Mouse (Mus musculus) intestine, embryonic 15.5 days (tissue): ENCODE results near the gene Nipal1. TPM values are rescaled to one million over a fixed set of nuclear protein-coding genes. Genes with fewer than 3 reads are reported as not detected.

Experiments
- ATAC-seq: fragments of 200-750 bp; cut with Nextera tagmentation; 2 replicates; pipeline ENCODE4 v1.8.0; 2017; ENCODE audit warnings: moderate TSS enrichment, moderate library complexity
- H3K27ac ChIP-seq: fragments of 300-500 bp; sonication (generic); 2 replicates; pipeline ENCODE4 v1.5.1; 2015; ENCODE audit warnings: mild to moderate bottlenecking, inconsistent platforms
- H3K27me3 ChIP-seq: fragments of 300-500 bp; sonication (generic); replicated peaks from 2 replicates; pipeline ENCODE4 v1.6.1; 2015; ENCODE audit warnings: inconsistent platforms
- H3K36me3 ChIP-seq: fragments of 300-500 bp; sonication (generic); 2 replicates; pipeline ENCODE4 v1.6.1; 2015; ENCODE audit warnings: inconsistent platforms
- H3K4me1 ChIP-seq: fragments of 300-500 bp; sonication (generic); replicated peaks from 2 replicates; pipeline ENCODE4 v1.6.1; 2015; ENCODE audit warnings: inconsistent platforms
- H3K4me2 ChIP-seq: fragments of 300-500 bp; sonication (generic); replicated peaks from 2 replicates; pipeline ENCODE4 v1.6.1; 2015; ENCODE audit warnings: mild to moderate bottlenecking, inconsistent platforms
- H3K4me3 ChIP-seq: fragments of 300-500 bp; sonication (generic); replicated peaks from 2 replicates; pipeline ENCODE4 v1.5.1; 2015; ENCODE audit warnings: inconsistent platforms
- H3K9ac ChIP-seq: fragments of 300-500 bp; sonication (generic); 2 replicates; pipeline ENCODE4 v1.6.1; 2015; ENCODE audit warnings: inconsistent platforms
- H3K9me3 ChIP-seq: fragments of 300-500 bp; sonication (generic); 2 replicates; pipeline ENCODE4 v1.6.1; 2016; ENCODE audit warnings: inconsistent platforms
- WGBS: fragments of 180-500 bp; shearing (Covaris S2); methylation state at CpG from one replicate; pipeline ENCODE4 v1.1.7; 2015; 5-methylcytosine and 5-hydroxymethylcytosine counted together
- polyA plus RNA-seq: library from polyadenylated mRNA; unstranded; fragments of >200 nt; fragmentation: Nextera tagmentation; extraction: Ambion mirVana; gene quantifications from 2 replicates; pipeline ENCODE4 v1.2.1, GENCODE M21; 2015

The Nipal1 gene
- polyA plus RNA-seq, 1 experiment from 2014 or later = 30.5 TPM

DNA sequence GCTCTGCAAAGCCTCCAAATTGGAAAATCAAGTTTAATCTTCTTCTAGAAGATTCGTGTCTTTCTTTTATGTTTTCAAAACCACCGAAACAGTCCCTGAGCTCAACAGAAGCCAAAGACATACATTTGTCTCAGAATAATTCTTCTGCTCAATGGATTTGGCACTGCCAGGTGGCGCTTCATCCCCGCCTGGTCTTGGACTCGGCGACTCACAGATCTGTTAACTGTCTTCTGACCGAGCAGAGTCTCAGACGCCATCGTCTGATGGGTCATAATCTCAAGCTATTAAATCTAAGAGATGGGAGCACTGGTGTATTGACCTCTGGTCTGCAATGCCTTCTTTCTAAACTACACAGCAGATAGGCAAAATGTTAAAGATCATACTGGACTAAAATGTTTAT is 20.8 kb downstream of the Nipal1 start:
- Histone ChIP-seq H3K27ac (no peak overlapping the region), H3K9me3 (no peaks in the 10 kb centered on the region), H3K4me3 (no peak overlapping the region), H3K4me2 (no peak overlapping the region), H3K27me3 (no peaks in the 10 kb centered on the region), H3K9ac (no peak overlapping the region), H3K36me3 (0 out of 2 replicates have a peak, but pooled peaks cover 3% of the 10 kb centered on the region), H3K4me1 (no peaks in the 10 kb centered on the region)
- WGBS = 72% methylated on average over 9 of the region's 9 CpGs
- ATAC-seq = no peak

DNA sequence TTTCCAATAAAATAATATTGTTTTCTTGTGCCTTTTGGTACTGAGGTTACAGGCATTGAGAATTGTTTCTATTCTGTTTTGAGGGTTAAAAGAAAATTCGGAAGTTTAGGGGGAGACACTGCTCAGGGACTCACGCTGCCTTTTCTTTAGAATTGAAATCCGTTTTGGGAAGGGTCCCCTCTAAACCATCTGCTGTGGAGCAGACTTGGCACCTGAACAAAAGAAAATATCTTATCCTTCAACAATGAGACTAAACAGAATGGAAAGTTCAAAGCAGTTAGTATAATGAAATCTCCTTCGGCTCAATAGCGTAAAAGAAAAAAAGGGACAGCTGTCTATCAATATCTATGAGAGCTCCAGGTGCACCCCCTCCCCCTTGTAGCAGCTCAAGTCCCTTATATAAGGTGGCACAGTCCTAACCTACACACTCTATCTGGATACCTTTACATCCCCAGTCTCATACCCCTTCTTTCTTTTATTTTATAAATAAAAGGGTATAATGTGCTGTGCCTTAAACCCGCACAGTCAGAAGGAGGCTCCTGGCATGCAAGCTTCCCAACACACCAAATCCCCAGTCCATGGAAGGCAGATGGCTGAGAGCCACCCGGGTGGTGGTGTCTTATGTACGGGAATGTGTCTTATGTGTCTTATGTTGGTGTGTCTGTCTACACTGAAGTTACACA is 23.6 kb downstream of the Nipal1 start:
- 74% methylated on average over 8 of the region's 8 CpGs for WGBS
- Histone ChIP-seq H3K4me2 (no peak overlapping the region), H3K4me3 (no peak overlapping the region), H3K27me3 (no peaks in the 10 kb centered on the region), H3K9me3 (no peaks in the 10 kb centered on the region), H3K36me3 (0 out of 2 replicates have a peak, but pooled peaks cover 3% of the 10 kb centered on the region), H3K9ac (no peak overlapping the region), H3K27ac (no peak overlapping the region), H3K4me1 (no peaks in the 10 kb centered on the region)
- ATAC-seq = no peak

DNA sequence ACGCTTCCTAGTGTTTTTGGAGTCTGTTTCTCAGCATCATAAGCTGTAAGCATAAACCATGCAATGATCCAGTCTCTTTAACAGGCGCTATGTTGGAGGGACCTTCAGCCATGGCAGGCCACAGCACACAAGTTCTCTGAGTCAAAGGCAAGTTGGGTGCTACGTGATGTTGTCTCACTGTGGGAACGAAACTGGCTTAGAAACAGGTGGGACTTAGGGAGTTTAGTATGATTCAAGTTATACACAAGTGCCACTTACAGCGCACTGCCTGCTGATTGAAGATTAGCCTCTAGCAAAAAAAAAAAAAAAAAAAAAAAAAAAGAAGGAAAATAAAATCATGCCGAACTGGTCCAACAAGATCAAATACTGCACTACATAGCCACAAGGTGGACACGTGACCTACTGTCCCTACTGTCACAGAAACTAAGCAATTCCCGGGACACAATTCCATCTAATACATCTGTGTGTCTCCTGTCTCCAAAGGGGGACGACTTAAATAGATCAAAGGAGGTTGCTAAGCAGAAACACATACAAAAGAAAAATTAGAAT is 27.5 kb downstream of the Nipal1 start:
- Histone ChIP-seq H3K27me3 (no peaks in the 10 kb centered on the region), H3K36me3 (no peaks in the 10 kb centered on the region), H3K4me3 (no peak overlapping the region), H3K9me3 (no peaks in the 10 kb centered on the region), H3K9ac (no peak overlapping the region), H3K4me1 (no peaks in the 10 kb centered on the region), H3K27ac (no peak overlapping the region), H3K4me2 (no peak overlapping the region)
- WGBS = 61% methylated on average over 9 of the region's 9 CpGs
- ATAC-seq = peak; percentile 81

DNA sequence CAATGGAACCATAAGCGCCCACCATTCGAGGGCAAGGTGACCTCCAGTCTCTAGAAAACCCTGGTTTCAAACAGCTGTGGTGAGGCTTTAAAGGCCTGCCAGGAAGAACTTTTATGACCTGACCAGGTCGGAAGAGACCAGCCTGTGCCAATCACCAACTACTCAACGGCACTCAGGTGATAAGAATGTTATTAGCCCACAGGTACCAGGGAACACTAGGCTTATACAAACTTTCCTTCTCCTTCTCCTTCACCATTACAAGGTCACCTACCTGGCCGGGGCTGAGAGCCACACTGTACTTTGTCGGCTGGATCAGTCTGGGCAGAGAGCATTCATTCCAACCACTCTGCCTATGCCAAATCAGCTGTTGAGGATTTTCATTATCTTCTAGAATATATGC is 33.9 kb downstream of the Nipal1 start:
- Histone ChIP-seq H3K4me3 (no peak overlapping the region), H3K27ac (no peak overlapping the region), H3K4me1 (no peaks in the 10 kb centered on the region), H3K9me3 (no peaks in the 10 kb centered on the region), H3K9ac (no peak overlapping the region), H3K4me2 (no peak overlapping the region), H3K36me3 (no peaks in the 10 kb centered on the region), H3K27me3 (no peaks in the 10 kb centered on the region)
- 62% methylated on average over 6 of the region's 6 CpGs for WGBS
- ATAC-seq = peak; percentile 71

DNA sequence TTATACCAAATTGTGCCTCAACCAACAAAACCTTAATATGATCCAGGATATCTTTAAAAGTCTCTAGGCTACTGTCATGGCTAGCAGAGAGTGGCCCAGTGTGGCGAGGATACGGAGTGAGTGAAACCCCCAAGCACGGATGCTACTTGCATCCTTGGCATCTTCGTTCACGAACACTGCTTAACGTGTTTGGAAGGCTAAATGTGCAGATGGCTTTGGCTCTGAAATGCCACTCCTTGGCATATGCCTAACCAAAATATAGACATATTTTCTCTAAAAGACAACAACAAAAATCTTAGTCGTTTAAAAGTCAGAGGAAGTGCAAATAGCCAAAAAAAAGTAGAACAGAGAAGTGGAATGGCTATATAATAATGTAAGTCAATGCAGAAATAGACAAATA is 42.0 kb downstream of the Nipal1 start:
- 91% methylated on average over 7 of the region's 7 CpGs for WGBS
- Histone ChIP-seq H3K9ac (no peak overlapping the region), H3K36me3 (no peaks in the 10 kb centered on the region), H3K4me3 (no peak overlapping the region), H3K9me3 (no peaks in the 10 kb centered on the region), H3K27me3 (no peaks in the 10 kb centered on the region), H3K27ac (no peak overlapping the region), H3K4me1 (no peaks in the 10 kb centered on the region), H3K4me2 (no peak overlapping the region)
- ATAC-seq = no peak

DNA sequence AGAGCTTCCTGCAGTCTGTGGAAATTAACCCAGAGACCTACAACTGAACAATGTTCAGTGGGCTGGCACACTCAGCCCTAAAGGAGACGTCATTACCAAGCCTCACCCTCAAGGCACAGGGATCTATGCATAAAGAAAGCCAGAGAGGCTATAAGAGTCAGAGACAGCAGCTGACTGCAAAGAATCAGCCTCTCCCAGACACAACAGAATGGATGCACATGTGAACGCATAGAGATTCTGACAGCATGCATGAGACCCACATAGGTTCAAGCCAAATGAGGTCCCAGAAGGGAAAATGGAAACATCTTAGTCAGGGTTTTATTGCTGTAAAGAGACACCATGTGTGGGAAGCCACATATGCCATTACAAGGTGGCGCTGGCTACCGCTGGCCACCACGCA is 42.9 kb downstream of the Nipal1 start:
- Histone ChIP-seq H3K27me3 (no peaks in the 10 kb centered on the region), H3K9me3 (no peaks in the 10 kb centered on the region), H3K4me3 (no peak overlapping the region), H3K4me2 (no peak overlapping the region), H3K27ac (no peak overlapping the region), H3K36me3 (no peaks in the 10 kb centered on the region), H3K9ac (no peak overlapping the region), H3K4me1 (no peaks in the 10 kb centered on the region)
- ATAC-seq = no peak
- 90% methylated on average over 5 of the region's 5 CpGs for WGBS

DNA sequence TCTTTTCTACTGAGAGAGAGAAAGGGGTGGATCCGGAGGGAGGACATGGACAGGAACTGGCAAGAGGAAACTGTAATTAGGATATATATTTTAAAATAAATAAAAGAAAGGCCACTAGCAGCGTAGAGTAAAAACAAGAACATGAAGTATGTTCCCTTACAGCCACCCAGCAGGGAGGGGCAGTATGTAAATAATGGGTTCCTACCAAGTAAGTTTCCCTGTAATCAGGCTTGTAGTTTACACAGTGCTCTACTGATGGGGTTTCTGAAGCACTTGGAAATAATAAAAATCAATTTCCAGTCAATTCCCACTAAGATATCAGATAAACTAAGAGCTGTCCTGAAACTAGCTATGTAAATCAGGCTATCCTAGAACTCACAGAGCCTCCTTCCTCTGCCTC is 47.1 kb downstream of the Nipal1 start:
- H3K4me3 ChIP-seq = no peak overlapping the region
- H3K27me3 ChIP-seq = no peaks in the 10 kb centered on the region
- ATAC-seq = no peak
- H3K36me3 ChIP-seq = no peaks in the 10 kb centered on the region
- whole genome bisulfite sequencing = 58% methylated on average over 2 of the region's 2 CpGs
- H3K4me2 ChIP-seq = no peak overlapping the region
- H3K4me1 ChIP-seq = no peaks in the 10 kb centered on the region
- no peak overlapping the region for H3K9ac ChIP-seq
- no peak overlapping the region for H3K27ac ChIP-seq
- no peaks in the 10 kb centered on the region for H3K9me3 ChIP-seq

DNA sequence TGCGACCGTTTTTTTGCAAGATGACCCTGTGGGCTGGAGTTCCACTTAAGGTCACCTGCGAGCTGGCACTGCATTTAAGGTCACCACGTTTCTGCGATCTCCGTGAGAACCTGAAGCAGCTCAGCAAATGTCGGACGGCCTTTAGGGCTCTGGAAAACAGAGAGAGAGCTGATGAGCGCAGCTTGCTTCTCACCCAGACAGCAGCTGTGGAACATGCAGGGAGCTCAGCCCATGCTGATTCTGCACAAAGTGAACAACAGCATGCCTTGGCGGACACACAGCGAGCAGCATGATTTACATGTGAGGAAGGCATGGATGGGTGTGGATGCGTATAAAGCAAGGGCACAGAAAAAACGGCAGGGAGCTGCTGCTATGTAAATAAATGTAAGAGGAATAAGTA is 48.9 kb downstream of the Nipal1 start:
- 53% methylated on average over 13 of the region's 13 CpGs for WGBS
- H3K4me2 ChIP-seq = no peak overlapping the region
- H3K4me1 ChIP-seq = no peaks in the 10 kb centered on the region
- H3K36me3 ChIP-seq = no peaks in the 10 kb centered on the region
- H3K27ac ChIP-seq = no peak overlapping the region
- peak; percentile 19; the same call in 1 of the 2 replicates for ATAC-seq
- no peaks in the 10 kb centered on the region for H3K27me3 ChIP-seq
- no peak overlapping the region for H3K4me3 ChIP-seq
- no peaks in the 10 kb centered on the region for H3K9me3 ChIP-seq
- no peak overlapping the region for H3K9ac ChIP-seq

DNA sequence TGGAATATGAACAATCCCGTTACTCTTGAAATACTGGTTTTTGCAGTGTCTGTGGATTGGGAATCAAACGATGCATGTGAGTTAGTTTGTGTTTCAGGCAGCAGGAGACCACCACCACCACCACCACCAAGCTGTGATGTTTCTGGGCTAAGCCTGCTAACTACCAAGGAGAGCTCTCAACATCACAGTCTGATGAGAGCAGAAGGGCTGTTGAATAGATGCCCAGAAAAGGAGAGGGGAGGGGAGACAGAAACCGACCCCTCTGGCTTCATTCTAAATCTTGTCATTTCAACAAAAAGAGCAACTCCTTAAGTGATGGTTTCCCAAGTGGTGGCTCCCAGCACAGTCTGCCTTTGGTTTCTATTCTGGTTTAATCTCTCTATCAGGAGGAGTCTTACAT is 50.7 kb downstream of the Nipal1 start:
- Histone ChIP-seq H3K36me3 (no peaks in the 10 kb centered on the region), H3K27me3 (no peaks in the 10 kb centered on the region), H3K4me2 (no peak overlapping the region), H3K9me3 (no peaks in the 10 kb centered on the region), H3K4me3 (no peak overlapping the region), H3K4me1 (no peaks in the 10 kb centered on the region), H3K27ac (no peak overlapping the region), H3K9ac (no peak overlapping the region)
- no peak for ATAC-seq
- WGBS = 52% methylated on average over 3 of the region's 3 CpGs

DNA sequence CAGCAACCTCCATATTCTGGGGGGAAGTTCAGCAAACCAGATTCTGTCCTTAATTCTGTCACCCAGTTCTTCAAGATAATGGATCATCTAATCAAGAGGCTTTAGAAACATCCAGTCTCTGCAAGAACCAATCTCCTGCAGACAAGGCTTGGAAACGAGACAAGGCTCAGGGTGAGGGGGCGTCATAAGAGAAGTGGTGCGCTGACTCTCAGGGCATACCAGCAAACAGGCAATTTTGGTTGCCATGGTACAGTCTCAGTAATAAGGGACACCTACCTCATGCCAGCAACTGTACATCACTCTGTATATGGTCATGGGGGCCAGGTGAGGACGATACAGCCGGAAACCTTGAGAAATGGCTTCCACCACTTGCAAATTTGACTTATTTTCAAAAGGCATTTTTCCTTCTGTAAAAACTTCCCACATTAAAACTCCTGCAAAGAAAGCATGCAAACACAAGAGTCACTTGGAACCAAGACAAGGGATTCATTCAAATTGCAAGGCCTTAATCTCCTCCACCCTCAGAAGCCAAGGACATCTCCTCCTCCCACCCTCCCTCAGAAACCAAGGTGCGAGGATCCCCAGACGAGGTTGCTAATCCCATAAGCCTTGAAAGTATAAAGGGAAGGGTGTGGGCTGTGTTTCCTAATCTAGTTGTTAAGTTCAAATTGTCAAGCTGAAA is 51.4 kb downstream of the Nipal1 start:
- H3K4me3 ChIP-seq = no peak overlapping the region
- H3K27me3 ChIP-seq = no peaks in the 10 kb centered on the region
- no peak overlapping the region for H3K4me2 ChIP-seq
- H3K4me1 ChIP-seq = no peaks in the 10 kb centered on the region
- H3K9ac ChIP-seq = no peak overlapping the region
- no peaks in the 10 kb centered on the region for H3K36me3 ChIP-seq
- no peak overlapping the region for H3K27ac ChIP-seq
- WGBS = 67% methylated on average over 7 of the region's 7 CpGs
- no peaks in the 10 kb centered on the region for H3K9me3 ChIP-seq
- ATAC-seq = no peak

DNA sequence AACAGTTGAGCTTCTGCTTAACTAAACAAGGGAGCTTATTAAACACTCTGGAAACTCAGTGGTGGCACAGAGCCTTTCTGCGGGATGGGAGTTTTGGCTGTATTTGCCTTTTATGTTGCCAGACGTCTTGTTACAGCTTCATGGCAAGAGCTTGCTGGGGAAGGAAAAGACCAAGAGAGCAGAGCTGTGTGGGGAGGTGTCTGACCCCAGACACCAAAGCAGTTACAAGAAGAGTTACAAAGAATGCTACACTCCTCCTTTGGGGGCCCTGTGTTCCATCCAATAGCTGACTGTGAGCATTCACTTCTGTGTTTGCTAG is 51.9 kb downstream of the Nipal1 start:
- no peak overlapping the region for H3K9ac ChIP-seq
- WGBS = 31% methylated on average over 2 of the region's 2 CpGs
- no peak overlapping the region for H3K27ac ChIP-seq
- H3K27me3 ChIP-seq = no peaks in the 10 kb centered on the region
- no peak overlapping the region for H3K4me3 ChIP-seq
- no peaks in the 10 kb centered on the region for H3K36me3 ChIP-seq
- no peak for ATAC-seq
- H3K9me3 ChIP-seq = no peaks in the 10 kb centered on the region
- no peak overlapping the region for H3K4me2 ChIP-seq
- no peaks in the 10 kb centered on the region for H3K4me1 ChIP-seq

DNA sequence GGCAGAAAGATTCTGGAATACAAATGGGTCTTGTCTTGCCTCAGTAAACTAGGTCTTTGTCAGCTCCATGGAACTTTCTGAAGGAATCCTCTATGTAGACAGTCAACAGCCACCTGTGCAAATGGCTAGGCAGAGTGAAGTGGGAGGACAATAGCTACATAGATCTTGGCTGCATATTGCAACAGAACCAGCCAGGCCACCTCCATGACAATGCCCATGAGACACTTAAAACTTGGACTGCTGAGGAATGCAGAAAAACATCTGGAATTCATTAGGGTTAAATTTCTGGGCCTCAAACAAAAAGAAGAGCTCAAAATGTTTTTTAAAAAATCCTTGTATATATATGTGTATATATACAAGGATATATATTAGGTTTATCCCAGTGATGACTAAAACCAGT is 54.6 kb downstream of the Nipal1 start:
- H3K9me3 ChIP-seq = no peaks in the 10 kb centered on the region
- H3K4me2 ChIP-seq = no peak overlapping the region
- ATAC-seq = no peak
- H3K4me3 ChIP-seq = no peak overlapping the region
- no peak overlapping the region for H3K9ac ChIP-seq
- no peak overlapping the region for H3K27ac ChIP-seq
- no peaks in the 10 kb centered on the region for H3K36me3 ChIP-seq
- no peaks in the 10 kb centered on the region for H3K27me3 ChIP-seq
- no peaks in the 10 kb centered on the region for H3K4me1 ChIP-seq

DNA sequence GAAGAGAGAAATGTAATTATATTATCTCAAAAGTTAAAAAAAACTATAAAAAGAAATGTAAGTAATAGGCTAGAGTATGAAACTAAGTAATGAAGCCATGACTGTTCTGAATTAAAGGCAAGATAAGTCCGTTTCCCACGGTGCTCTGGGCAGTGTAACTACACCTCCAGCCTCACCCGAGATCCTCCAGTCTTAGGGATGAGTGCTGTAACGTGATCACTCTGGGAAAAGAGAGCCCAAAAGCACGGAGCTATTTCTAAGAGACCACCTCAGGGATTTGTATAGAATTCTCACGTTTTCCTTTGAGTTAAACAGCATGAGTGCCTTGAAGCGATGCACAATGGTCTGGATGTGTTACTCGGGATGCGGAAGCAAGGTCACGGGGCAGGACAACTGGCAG is 58.5 kb downstream of the Nipal1 start:
- no peaks in the 10 kb centered on the region for H3K36me3 ChIP-seq
- H3K4me3 ChIP-seq = no peak overlapping the region
- H3K27ac ChIP-seq = no peak overlapping the region
- H3K4me2 ChIP-seq = no peak overlapping the region
- H3K4me1 ChIP-seq = no peaks in the 10 kb centered on the region
- no peak overlapping the region for H3K9ac ChIP-seq
- WGBS = 61% methylated on average over 10 of the region's 10 CpGs
- no peak for ATAC-seq
- no peaks in the 10 kb centered on the region for H3K27me3 ChIP-seq
- no peaks in the 10 kb centered on the region for H3K9me3 ChIP-seq
